Mouse (Mus musculus): Measurements from ENCODE around the gene Gm6169.

- TF ChIP-seq CTCF (conservative IDR thresholded peaks at IDR 0.05; ENCODE audit: low read length) (no peak), POU5F1 (IDR thresholded peaks at IDR 0.05; ENCODE audit: borderline replicate concordance, low read length) (no peak)
These were observed 10.9 kb downstream of the Gm6169 start for GRCm38 (mm10) chr13:97088183-97088582.
